Mouse (Mus musculus) thymus, adult 2 months (tissue): ENCODE data around the gene Foxj1. TPM values are rescaled to one million over a fixed set of nuclear protein-coding genes. Genes with fewer than 3 reads are reported as not detected.

Source experiments
- DNase-seq: peaks from one replicate; pipeline ENCODE4 v3.0.0; 2021
- H3K27ac ChIP-seq: fragments of 200-500 bp; 2 replicates; pipeline ENCODE4 v1.5.1; 2012; ENCODE audit warnings: low read length, control low read depth; ENCODE audit not compliant: control insufficient read depth, insufficient read depth
- H3K27me3 ChIP-seq: fragments of 200-500 bp; 2 replicates; pipeline ENCODE4 v1.6.1; 2012; ENCODE audit warnings: mild to moderate bottlenecking, low read length, moderate library complexity, mixed read lengths; ENCODE audit not compliant: control insufficient read depth, insufficient read depth
- H3K36me3 ChIP-seq: fragments of 200-500 bp; 2 replicates; pipeline ENCODE4 v1.6.1; 2012; ENCODE audit warnings: mild to moderate bottlenecking, low read length, moderate library complexity; ENCODE audit not compliant: control insufficient read depth, insufficient read depth
- H3K4me1 ChIP-seq: fragments of 200-500 bp; replicated peaks from 2 replicates; pipeline ENCODE4 v1.6.1; 2012; ENCODE audit warnings: low read length; ENCODE audit not compliant: control insufficient read depth, insufficient read depth
- H3K4me3 ChIP-seq: fragments of 200-500 bp; 2 replicates; pipeline ENCODE4 v1.5.1; 2012; ENCODE audit warnings: mild to moderate bottlenecking, low read length, control low read depth, moderate library complexity; ENCODE audit not compliant: control insufficient read depth, insufficient read depth
- CTCF ChIP-seq: fragments of 200-500 bp; IDR thresholded peaks from 2 replicates; pipeline ENCODE4 v1.5.1; 2012; ENCODE audit warnings: mild to moderate bottlenecking, control low read depth, low read length, moderate library complexity, borderline replicate concordance; ENCODE audit not compliant: control insufficient read depth, poor library complexity, insufficient read depth; ENCODE audit errors: extremely low read depth
- POLR2A ChIP-seq: fragments of 200-500 bp; IDR thresholded peaks from 2 replicates; pipeline ENCODE4 v1.6.1; 2012; ENCODE audit warnings: mild to moderate bottlenecking, low read length, control low read depth, moderate library complexity; ENCODE audit not compliant: control insufficient read depth, poor library complexity, insufficient read depth; ENCODE audit errors: extremely low read depth
- WGBS: fragments of 180-500 bp; shearing (Covaris S2); methylation state at CpG from one replicate; pipeline ENCODE4 v1.1.7; 2018; 5-methylcytosine and 5-hydroxymethylcytosine counted together
- polyA plus RNA-seq: library from polyadenylated mRNA; depleted of rRNA; stranded (reverse); fragments of >200 nt; gene quantifications from 2 replicates; pipeline ENCODE4 v1.2.3, GENCODE M21; 2012

The Foxj1 gene
- polyA plus RNA-seq, 1 experiment = 6.9 TPM

GRCm38 (mm10) chr11:116371894-116372450, 36.8 kb upstream of the Foxj1 start:
- Histone ChIP-seq H3K27ac (no peak overlapping the region), H3K4me3 (no peak overlapping the region), H3K27me3 (no peaks in the 10 kb centered on the region), H3K36me3 (no peaks in the 10 kb centered on the region), H3K4me1 (peaks cover 28% of the 10 kb centered on the region)
- WGBS = 95% methylated on average over 4 of the region's 4 CpGs
- TF ChIP-seq CTCF (no peak), POLR2A (no peak)
- no peak for DNase-seq

GRCm38 (mm10) chr11:116369633-116370032, 34.4 kb upstream of the Foxj1 start:
- Histone ChIP-seq H3K4me1 (peaks cover 26% of the 10 kb centered on the region), H3K36me3 (no peaks in the 10 kb centered on the region), H3K27ac (peak overlapping the region; percentile 65), H3K27me3 (no peaks in the 10 kb centered on the region), H3K4me3 (no peak overlapping the region)
- TF ChIP-seq CTCF (no peak), POLR2A (no peak)
- peak; percentile 45 for DNase-seq
- 7% methylated on average over 5 of the region's 5 CpGs for WGBS

GRCm38 (mm10) chr11:116369051-116369450, 33.9 kb upstream of the Foxj1 start:
- Histone ChIP-seq H3K4me3 (no peak overlapping the region), H3K36me3 (no peaks in the 10 kb centered on the region), H3K27me3 (no peaks in the 10 kb centered on the region), H3K27ac (peak overlapping the region; percentile 65), H3K4me1 (peaks cover 29% of the 10 kb centered on the region)
- TF ChIP-seq CTCF (no peak), POLR2A (no peak)
- no peak for DNase-seq
- 88% methylated on average over 14 of the region's 14 CpGs for WGBS

GRCm38 (mm10) chr11:116368116-116368515, 32.9 kb upstream of the Foxj1 start:
- 38% methylated on average over 9 of the region's 9 CpGs for WGBS
- no peak overlapping the region for H3K4me3 ChIP-seq
- no peaks in the 10 kb centered on the region for H3K27me3 ChIP-seq
- no peaks in the 10 kb centered on the region for H3K36me3 ChIP-seq
- no peak overlapping the region for H3K27ac ChIP-seq
- H3K4me1 ChIP-seq = peaks cover 36% of the 10 kb centered on the region
- peak; percentile 95 for DNase-seq
- TF ChIP-seq POLR2A = no peak
- peak; percentile 78; the same call in 1 of the 2 replicates for TF ChIP-seq CTCF

- TF ChIP-seq POLR2A (no peak), CTCF (no peak)
- no peak for DNase-seq
- no peaks in the 10 kb centered on the region for H3K36me3 ChIP-seq
- H3K27ac ChIP-seq = no peak overlapping the region
- WGBS = 89% methylated on average over 1 of the region's 1 CpGs
- no peak overlapping the region for H3K4me3 ChIP-seq
- peaks cover 46% of the 10 kb centered on the region for H3K4me1 ChIP-seq
- H3K27me3 ChIP-seq = no peaks in the 10 kb centered on the region
These were observed 31.4 kb upstream of the Foxj1 start for GRCm38 (mm10) chr11:116366647-116367046.

GRCm38 (mm10) chr11:116366124-116366523, 30.9 kb upstream of the Foxj1 start:
- Histone ChIP-seq H3K4me1 (peaks cover 49% of the 10 kb centered on the region), H3K27me3 (no peaks in the 10 kb centered on the region), H3K36me3 (no peaks in the 10 kb centered on the region), H3K27ac (no peak overlapping the region), H3K4me3 (no peak overlapping the region)
- TF ChIP-seq POLR2A (no peak), CTCF (no peak)
- 74% methylated on average over 2 of the region's 2 CpGs for WGBS
- no peak for DNase-seq

GRCm38 (mm10) chr11:116365432-116365831, 30.2 kb upstream of the Foxj1 start:
- no peak overlapping the region for H3K27ac ChIP-seq
- WGBS = 96% methylated on average over 13 of the region's 13 CpGs
- H3K4me3 ChIP-seq = no peak overlapping the region
- no peak for TF ChIP-seq CTCF
- no peak for TF ChIP-seq POLR2A
- peaks cover 55% of the 10 kb centered on the region for H3K4me1 ChIP-seq
- H3K27me3 ChIP-seq = no peaks in the 10 kb centered on the region
- H3K36me3 ChIP-seq = no peaks in the 10 kb centered on the region
- DNase-seq = no peak
